Mouse (Mus musculus): ENCODE measurements around the gene Exoc3l4.

Exoc3l4 gene

DNA sequence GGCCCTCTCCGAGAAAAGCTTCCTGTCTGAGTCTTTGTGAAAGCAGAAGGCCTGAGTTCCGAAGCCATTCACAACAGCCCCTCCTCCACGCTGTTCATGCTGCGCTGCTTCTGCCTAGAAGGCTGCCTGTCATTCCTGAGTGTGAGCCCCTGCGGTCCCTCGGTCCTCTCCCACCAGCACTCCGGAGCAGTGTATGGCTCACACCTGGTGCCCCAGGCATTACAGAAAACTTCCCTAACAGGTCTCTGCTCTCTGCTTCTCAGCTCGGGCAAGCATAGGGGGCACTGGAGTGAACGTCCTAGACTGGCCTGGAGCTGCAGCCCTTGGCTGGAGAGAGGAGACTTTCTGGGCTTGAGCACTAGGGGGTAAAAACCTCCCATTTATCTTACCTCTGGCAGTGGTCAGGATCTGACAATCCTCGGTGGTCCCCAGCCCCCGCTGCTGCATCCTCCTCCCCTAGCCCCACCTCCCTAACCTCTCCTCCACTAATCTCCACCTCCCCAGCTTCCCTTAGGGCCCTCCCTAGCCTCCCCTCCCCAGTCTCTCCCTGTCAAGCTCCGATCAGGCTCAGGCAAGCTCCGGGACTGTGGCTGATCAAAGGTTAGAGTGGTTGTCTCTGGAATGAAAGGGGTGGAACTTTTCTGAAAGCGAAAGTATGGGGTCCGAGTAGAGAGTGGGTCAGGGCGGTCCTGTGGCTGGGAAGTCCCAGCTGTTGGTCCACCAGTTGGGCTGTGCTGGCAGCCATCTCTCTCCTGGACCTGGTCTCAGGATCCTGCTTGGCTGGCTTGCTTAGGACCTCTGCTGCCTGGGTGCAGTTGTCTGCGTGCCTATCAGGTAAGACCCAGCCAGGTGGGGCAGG is at the start of gene Exoc3l4:
Gene Exoc3l4, plus strand, starts transcription at position 97 of the 859 bp plus-strand sequence.
- no peak for DNase-seq

DNA sequence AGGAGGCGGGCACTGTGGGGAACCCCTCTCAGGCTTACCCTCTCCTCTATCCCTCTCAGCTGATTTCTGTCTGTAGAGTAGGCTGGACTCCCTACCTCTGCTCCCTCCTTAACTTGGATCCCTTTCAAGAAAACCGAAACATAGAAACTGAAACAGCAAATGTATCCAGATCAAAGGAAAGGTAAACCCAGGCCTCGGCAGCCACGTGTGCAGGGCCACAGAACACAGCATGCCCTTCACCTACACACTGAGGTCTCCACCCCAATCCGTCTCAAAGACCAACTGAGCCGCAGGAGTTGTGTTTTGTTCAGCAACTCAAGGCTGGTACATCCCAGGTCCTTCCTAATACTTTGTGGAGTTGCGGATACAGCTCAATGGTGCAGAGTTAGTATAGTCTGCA is 49.8 kb upstream of the Exoc3l4 start:
- DNase-seq: no peak

DNA sequence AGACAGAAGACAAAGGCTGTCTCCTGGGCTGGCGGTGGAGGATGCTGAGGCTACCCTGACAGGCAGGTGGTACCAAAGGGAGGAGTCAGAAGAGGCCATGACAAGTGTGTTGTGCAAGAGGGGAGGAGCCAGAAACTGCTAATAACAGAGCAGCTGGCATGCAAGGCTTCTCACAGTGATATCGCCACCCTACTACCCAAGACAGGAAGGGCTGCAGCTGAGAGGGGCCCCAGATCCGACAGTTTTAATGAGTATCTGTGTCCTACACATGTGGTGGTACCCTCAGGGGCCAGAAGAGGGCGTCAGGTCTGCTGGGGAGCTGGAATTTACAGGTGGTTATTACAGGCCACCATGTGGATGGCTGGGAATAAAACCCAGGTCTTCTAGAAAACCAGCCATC is 46.6 kb upstream of the Exoc3l4 start:
- no peak for DNase-seq

DNA sequence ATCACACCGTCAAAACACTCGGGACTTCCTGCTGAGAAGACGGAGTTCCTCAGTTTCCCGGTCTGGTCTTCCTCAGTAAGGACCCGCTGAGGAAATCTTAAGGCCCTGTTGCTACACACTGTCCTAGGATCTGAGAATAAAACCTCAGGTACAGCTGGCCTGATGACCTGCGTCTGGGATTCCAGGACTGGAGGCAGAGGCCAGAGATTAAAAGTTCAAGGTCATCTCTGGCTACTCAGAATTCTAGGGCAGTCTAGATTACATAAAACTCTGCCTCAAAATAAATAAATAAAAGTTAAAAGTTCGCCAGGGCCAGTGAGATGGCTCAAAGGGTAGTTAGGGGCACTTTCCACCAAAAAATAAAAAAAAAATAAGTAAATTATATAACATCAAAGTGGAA is 44.9 kb upstream of the Exoc3l4 start:
- DNase-seq: no peak

DNA sequence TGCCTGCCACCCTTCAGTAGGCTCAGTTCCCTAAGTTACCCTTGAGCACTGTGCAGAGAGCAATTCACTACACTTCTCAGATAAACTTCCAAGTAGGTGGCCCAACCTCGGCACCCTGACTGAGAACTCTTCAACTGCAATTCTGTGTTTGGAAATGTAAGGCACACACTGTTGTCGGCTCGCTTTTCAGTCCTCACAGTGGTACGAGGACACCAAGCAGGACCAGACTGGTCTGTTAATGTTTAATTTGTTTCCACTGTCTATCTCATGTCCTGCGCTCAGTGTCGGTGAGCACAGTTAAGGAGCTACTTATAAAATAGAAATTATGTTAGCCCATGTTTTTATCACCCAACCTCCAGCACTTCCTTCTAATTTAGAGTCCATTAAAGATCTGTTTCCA is 43.4 kb upstream of the Exoc3l4 start:
- DNase-seq: no peak

DNA sequence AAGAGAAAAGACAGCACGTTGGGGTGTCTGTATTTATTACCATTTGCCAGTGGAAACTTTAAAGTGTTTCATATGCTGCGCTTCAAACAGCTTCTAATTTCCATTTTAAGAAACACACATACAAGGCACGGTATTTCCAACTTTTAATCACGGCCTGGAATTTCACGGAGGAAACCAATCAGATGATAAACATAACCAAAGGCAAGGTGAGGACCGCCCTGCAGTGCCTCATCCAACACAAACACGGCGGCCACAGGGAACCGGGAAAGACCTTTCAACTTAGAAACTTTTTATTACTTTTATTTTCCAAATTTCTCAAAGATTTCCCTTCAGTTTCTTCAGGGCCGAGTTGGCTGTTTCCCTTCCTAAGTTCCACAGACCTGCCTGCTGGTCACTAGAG is 42.1 kb upstream of the Exoc3l4 start:
- no peak for DNase-seq

DNA sequence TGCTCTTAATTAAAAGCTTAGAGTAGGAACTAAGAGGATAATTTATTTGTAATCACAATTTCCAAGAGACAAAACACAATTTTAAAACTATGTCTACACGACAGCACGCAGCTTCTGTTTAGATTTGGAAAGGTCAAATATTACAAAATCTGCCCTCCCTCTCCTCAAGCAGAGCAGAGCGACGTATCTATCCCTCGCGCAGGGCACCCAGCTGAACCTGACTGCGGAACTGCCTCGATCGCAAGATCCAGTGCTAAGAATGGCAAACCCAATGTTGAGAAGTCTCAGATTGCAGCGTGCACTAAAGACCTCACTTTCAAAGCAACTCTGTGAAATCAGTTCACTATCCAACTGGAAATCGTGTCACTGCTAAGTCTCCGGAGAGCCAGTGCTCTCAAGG is 41.3 kb upstream of the Exoc3l4 start:
- DNase-seq: no peak

DNA sequence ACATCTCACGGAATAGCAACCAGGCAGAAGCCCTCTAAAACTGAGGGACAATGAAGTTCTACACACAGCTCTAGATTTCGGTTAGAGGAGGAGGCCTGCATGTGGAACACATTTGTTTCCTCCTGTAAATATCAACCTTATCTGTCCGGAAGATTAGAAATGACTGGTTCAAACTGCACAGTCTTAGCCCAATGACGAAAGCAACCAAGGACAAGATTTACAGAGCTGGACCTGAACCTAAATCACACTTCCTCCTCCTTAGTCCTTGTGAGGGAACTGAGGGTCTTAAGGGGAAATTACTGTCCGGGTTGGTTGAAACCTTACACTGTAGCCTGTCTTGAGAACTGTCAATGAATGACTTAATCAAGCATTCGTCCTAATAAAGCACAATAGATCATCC is 40.8 kb upstream of the Exoc3l4 start:
- no peak for DNase-seq

DNA sequence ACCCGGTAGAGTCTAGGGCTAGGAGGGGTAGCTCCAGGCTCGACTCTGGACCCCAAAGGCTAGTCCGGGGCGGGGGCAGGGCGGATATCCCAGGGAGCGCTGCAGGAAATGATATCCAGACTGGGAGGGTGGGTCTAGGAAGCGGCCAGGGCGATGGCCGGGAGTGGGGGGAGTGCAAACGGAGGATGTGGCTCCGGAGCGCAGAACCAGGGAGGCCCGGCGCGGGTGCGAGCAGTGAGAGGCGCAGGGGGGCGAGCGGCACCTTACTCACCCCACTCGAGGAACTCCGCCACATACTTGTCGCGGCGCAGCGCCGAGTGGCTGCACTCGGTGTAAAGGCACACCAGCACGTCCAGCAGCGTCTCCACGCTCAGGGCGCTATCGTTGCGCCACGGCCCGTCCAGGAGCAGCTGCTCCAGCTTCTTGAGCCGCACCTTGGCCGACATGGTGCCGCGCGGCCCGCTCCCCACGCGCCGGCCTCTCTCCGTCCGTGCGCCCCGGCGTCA is 39.9 kb upstream of the Exoc3l4 start:
- peak; percentile 46 for DNase-seq

DNA sequence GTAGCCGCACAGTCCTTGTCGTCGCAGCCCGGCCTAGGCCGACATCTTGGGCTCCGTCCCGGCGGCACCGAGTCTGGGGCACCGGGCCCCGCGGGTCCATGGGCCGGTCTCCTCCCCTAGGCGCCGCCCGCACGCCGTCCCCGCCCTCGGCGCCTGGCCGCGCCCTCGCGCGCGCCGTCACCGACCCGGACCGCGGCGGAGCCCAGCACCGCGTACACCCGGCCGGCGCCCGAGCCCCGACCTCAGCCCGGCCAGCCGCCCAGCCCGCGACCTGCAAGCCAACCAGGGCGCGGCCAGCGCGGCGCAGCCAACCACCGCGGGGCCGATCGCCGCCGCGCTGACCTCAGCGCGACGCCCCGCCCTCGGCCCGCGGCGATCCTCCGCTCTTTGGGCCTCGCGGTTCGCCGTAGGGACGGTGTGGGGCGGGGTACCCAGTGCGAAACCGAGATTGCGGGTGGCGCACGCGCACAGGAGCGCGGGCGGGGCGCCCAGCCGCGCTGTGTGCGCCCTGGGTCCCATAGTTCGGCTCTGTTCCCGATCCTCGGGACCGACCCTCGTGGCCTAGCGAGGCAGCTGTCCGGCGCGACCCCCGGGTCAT is 39.3 kb upstream of the Exoc3l4 start, which contains the start of gene Cdc42bpb:
Gene Cdc42bpb, minus strand, starts transcription at position 343 of the 598 bp plus-strand sequence.
- peak; percentile 94 for DNase-seq

DNA sequence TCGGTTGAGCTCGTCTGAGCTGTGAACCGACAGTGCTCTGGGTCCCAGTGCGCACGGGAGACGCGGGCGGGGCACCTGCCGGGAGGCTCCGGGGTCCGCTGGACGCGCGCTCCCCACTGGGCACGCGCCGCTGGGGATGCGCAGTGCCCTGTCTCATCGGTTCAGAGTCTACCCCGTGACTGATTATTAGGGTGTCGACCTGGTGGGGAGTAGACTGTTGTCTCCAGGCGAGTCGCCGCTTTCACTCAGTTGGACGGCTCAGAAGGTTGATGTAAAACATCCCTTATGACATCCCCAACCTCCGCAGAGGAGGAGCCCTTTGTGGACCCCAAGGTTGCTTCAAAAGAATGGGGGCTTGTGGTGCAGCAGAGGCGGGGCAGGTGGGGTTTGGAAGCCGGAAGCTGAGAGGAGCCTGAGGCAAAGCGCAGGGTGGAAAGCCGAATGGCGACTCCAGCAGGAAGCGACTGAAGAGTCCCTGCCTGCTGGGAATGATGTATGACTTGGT is 38.8 kb upstream of the Exoc3l4 start:
- peak; percentile 56 for DNase-seq

DNA sequence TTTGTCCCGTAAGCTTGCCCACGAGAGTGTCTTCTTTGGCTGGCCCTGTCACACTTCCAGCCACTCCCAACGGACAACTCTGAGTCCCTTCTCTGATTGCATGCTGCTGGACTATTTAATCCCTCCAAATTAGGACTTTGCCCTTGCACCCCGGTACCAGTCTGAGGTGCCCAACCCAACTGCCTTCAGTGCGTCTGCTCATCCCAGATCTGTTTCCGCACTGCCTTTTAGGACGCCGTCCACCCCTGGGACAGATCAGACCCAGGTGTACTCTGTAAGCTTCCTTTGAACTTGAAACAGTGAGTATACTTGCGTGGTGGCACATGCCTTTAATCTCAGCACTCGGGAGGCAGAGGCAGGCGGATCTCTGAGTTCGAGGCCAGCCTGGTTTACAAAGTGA is 38.0 kb upstream of the Exoc3l4 start:
- DNase-seq: no peak

DNA sequence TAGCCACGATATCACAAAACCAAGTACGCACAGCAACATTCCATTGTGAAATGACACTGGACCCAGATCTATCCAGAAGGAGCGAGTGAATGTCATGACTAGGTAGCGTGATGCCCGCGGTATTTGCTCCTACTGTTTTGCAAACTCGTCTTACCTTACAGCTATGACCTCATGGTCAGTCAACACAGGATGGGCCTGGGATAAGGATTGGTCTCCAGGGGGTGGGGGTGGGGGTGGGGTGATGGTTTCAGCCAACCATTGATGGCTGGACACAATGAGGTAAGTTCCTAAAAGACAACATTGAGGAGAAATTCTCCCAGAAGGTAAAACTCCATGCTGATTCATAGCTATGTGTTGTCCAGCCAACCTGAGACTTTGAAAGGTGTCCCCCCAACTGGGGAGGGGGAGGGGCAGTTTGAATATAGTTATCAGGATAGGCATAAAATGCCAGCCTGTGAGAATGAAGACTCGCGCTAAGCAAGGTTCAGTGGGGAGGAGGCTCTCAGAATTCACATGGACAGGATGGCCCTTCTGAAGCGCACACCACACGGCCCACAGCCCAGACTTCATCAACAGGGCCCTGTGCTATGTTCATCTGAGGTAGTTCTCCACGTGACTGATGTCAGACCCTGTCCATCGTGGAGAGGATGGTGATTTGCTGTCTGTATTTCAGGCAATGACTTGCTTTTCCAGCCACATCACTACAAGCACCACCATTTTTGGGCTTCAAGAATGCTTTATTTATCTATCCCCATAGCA is 30.8 kb upstream of the Exoc3l4 start:
- no peak for DNase-seq

DNA sequence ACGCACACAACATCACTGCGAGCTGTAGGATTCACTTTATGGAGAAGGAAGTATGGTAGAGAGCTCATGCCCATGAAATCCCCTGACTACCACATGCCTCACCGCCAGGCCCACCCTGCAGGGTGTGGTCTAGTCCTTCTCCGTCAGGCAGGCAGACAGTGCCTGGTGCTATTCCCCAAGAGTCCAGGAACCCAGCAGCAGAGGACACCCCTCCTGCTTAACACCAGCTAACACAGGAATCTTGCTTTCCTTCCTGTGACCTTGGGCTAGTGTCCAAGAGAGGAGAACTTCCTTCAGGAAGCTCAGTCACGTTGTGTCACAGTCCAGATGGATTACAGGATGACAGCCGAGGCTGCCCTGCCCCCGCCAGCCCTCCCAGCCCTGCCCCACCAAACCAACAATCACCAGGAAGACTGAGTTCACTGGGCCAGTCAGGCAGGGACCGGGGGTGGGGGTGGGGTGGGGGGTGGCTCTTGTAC is 30.1 kb upstream of the Exoc3l4 start:
- DNase-seq: no peak

DNA sequence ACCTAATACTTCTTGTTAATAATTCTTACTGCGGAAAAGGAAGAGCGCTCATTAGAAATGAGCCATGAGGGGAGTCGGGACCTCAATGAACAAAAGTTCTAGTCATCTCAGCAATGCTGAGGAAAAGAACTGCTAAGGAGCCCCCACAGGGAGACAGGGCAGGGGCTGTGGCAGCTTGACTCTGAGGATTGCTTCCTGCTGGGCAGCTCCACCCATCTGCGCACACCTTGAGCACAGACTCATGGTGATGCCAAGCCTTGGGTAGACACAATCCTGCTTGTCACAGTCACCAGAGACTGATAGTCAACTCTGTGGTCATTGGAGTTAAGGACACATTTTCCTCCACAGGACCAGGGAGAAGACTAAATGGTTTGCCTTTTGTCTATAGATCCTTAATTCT is 29.7 kb upstream of the Exoc3l4 start:
- no peak for DNase-seq

DNA sequence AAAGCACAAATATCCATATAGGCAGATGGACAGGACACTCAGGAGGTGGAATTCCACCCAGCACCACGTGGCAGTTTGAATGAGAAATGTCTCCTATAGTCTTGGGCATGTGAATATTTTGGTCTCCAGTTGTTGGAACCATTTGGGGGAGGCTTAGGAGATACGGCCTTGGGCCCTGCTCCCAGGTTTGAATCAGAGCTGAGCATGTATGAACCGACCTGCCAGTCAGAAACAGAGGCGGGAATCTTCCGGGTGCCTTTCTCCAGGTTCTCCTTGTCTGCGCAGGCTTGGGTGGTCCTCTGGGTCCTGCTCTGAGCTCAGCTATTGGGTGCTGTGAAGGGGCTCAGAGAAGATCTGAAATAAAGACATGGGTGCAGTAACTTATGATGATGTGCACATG is 22.8 kb upstream of the Exoc3l4 start:
- DNase-seq: no peak

DNA sequence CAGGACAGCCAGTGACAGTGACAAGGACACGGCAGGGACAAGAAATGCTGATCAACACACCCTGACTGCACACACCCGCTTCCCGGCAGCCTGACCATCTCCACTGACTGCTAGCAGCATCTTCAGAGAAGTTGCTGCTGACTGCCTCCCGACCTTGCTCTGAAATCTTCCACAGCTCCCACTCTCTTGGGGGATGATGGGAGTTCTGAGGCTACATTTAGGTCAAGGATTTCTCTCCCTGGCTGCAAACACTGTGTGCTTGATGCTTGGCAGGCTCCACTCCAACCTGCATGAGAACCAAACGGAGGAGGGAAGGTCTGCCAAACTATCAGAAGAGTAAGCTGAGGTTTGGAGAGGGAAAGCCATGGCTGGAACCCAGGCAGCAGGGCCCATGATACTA is 19.8 kb upstream of the Exoc3l4 start:
- no peak for DNase-seq

DNA sequence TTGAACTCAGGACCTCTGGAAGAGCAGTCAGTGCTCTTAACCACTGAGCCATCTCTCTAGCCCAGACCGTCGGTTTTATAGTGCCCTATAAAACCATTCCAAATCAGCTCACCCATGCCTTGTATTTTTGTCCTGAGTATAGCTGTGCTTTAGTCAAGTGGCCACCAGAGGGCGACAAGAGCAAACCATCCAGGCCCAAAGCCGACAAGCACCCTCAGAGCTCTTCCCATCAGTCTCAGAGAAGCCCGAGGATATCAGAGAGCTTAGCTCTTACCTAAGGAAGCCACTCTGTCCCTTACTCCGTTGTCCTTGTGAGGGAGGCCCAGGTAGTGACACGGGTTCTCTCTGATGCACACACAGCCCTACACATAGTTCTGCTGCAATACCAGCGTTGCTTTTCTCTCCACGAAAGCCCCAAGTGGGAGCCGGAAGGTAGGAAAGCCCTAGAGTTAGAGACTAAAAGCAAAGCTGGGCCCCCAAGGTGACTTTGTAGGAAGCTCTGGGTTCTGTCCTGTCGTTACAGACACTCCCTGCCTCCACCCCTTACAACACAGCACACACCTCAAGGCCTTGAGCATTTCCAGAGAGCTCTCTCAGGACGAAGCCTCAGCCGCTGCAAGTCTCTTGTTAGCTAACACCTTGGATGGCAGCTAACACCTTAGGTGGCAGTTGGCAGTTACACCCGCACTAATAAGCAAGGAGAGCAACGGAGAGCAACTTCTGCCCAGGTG is 15.2 kb upstream of the Exoc3l4 start:
- peak; percentile 79 for DNase-seq

DNA sequence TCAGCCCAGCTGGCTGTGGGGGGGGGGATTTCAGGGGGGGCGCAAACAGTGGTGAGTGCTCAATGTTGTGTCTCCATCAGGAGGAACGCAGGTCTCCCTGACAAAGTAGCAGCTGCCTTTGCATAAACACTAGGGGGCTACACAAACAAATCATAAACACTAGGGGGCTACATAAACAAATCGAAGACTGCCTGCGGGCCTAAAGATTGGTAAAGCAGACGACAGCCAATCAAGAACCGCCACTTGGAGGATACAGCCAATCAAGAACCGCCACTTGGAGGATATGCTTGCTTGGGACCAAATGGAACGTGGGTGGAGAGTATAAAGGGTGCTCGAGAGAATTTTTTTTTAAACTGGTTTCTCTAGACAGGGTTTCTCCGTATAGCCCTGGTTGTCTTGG is 11.9 kb upstream of the Exoc3l4 start:
- DNase-seq: no peak

DNA sequence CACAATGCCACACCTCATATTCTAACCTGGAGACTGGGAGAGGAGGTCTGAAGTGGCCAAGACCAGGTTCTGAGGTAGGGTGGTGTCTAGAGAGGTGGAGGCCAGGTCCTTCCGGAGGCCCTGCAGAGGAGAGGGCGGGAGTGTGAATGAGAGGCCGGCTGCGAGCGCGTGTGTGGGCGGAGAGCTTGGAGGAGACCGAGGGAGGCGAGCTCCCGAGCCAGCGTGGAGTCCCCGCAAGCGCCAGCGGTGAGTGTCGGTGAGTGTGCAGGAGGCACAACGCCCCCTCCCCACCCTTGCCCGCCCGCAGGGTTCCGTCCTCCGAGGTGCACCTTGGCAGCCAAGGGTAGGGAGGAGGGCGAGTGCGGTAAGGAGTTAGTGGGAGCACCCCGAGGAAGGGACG is 10.2 kb upstream of the Exoc3l4 start, which contains the start of gene Lbhd2:
Gene Lbhd2, plus strand, starts transcription at position 188 of the 400 bp plus-strand sequence.
- peak; percentile 42 for DNase-seq

DNA sequence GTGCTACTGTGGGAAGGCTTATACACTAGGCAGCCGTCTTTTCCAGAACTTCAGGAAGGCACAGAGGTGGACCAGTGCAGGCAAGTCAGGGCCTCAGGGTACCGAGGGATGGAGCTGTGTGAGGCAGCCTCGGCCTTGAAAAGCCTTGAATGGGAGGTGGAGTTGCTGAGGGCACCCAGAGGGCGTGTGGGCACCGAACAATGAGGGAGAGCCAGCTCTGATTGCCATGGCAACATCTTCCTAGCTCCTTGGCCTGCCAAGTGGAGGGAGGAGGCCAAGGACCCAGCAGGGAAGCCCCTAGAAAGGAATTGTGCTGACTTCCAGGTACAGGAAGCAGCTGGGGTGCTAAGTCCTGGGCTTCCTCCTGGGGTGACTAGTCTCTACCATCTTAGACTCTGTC is 7.2 kb upstream of the Exoc3l4 start:
- no peak for DNase-seq

DNA sequence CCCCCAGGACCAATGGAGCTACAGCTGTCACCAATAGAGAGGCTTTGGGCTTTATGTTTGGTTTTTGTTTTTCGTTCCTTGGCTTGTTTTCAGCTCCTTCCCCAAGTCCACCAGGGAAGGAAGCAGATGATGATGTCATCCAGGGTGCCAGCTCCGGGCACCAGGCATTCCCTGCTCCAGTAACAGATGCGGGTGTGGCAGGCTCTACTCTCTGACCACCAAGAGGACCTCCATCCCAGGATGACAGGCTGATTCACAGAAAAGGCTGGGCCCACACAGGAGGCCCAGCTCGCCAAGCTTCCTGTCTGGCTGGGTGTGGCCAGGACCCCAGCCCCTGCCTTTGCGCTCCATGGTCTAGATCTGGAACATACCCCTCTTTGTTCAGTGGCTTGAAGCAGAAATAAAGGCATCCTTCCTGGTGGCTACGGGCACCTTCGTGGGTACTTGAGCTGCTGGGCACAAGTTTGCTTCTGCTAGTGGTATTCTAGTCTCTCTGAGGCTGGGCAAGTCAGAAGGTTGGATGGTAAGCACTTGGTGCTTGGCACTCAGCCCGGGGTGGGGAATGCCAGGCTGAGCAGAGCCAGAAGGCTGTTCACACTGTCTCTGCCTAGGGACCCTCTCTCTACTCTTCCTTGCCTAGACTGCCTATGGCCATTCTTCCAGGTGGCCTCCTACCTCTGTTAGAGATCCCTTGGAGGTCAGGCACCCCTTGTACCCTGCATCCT is 5.0 kb upstream of the Exoc3l4 start:
- DNase-seq: no peak
